Mouse (Mus musculus) frontal cortex, postnatal 10 days (tissue): ENCODE measurements around the gene Rgs9.

Experiments
- DNase-seq, 2 experiments: peaks; one replicate each; pipeline ENCODE4 v3.0.0; 2022; ENCODE audit warnings: low spot score in 2 of 2, mixed read lengths in 1 of 2

The Rgs9 gene

GRCm38 (mm10) chr11:109244635-109245360 is 53.1 kb downstream of the Rgs9 start:
- DNase-seq, result peak in 1 of 2 experiments; percentile 29

- no peak for DNase-seq
Observed at GRCm38 (mm10) chr11:109240126-109240525, 57.8 kb downstream of the Rgs9 start.

DNA sequence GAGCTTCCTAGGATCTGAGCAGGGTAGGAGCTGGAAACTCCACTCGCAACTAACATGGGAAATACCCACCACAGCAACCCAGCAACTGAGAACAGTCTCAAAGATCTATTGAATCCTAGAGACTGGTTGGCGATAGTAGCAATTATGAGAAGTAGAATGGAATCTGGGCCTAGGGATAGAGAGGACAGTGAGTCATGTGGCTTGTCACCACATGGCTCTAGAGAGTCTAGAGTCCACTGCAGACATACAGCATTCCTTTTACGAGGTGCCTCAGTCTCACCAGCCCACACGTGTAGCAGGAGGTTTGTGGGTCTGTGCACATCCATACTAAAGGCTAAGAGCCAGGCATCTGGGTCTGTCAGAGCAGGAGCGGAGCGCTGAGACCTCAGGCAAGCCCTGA is 59.3 kb downstream of the Rgs9 start:
- DNase-seq, result no peak

DNA sequence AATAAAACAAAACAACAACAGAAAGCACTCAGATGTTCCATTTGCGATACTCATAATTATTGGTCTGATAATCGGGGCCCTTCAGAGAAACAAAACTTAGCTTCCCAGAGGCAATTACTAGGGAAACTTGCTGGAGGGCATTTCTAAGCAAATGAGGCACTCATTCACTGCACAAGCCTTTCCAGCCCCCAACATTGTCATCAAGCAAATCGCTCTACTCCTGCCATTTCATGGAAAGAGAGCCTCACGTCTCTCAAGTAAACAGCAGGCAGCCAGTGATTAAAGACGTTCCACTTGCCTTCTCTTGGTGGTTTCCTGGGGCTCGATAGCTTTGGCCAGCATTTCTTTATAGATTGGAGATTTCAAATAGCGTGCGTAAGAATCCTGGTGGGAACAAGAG is 60.1 kb downstream of the Rgs9 start:
- no peak for DNase-seq

- no peak for DNase-seq
Observed at GRCm38 (mm10) chr11:109233627-109234026, 64.3 kb downstream of the Rgs9 start.

GRCm38 (mm10) chr11:109232811-109233210 is 65.1 kb downstream of the Rgs9 start:
- DNase-seq, result no peak

DNA sequence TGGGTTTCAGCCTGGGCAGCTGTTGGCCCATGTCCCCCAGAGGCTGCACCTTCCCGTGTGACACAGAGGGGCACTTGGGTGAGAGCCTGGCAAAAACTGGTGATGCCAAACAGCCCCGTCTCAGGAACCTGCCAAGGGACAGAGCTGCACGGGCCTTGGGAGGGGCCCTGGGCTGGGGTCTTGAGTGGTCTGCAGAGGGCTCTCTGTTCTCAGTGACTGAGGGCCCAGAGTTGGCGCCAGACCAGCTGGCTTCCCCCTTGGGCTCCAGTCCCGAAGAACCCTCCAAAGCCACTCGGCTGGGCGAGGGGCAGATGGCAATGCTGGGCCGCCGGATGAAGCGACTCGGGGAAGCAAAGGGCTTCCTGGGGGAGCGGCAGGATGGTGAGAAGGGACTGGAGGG is 70.8 kb downstream of the Rgs9 start:
- DNase-seq, result no peak

DNA sequence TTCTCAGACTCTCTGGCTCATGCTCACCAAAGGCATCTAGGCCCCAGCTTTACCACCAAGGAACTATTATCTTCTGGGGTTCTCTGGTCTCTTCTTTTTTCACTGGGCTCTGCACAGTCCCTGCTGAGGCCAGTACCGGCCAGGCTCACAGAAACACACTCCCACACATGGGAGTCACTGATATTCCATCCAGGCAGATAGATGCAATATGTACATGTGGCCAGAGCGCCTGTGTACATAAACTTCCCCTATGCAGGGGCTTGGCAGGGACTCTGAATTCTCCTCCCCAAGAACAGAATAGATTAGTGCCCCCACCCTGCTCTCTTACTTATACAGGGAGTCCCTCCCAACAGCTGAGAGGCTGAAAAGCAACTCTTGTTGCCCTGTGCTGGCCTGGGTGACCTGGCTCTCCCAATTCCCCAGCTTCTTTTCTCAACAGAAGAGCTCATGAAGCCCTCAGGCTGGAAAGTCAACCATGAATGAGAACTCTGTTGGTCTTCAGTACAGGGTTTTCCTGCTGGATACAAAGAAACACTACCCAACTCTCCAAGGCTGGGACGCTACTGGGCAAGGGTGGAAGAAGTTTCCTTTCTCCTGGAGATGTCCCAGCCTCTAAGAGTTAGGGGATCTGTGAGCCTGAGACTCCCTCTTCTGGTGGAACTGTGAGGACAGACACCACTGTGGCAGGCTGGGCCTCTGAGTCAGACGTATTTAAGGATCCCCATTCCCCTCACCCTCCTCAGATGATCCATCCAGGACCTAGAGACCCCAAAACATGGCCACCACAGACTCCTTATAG is 76.5 kb downstream of the Rgs9 start:
- DNase-seq, result peak in 1 of 2 experiments; percentile 27

DNA sequence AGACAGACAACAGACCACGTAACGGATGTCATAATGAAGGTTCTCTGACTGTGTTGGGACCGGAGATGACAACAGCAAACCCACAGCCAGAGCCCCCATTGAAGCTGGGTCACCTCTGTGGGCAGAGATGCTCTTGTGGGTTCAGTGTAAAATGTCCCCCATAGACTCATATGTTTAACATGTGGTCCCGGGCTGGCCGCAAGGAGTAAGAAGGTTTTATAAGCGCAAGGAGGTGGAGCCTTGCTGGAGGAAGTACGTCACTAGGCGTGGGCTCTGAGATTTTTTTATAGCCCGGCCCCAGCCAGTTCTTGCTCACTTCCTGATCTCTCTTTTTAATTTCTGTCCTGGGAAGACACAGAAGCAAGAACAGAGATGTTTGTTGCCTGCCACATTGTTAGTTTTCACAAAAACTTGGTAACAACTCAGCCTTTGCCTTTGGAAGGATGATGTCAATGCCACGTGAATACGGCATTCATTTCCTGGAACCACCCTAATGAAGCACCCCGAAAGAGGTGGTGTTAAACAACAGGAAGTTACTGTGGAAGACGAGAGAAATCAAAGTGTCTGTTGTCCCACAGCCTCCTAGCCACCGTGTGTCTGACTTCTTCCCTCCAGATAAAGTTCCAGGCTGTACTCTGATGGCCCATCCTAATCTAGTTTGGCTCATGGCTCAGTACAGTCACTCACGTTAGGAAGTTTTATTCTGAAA is 79.1 kb downstream of the Rgs9 start:
- DNase-seq, result no peak

DNA sequence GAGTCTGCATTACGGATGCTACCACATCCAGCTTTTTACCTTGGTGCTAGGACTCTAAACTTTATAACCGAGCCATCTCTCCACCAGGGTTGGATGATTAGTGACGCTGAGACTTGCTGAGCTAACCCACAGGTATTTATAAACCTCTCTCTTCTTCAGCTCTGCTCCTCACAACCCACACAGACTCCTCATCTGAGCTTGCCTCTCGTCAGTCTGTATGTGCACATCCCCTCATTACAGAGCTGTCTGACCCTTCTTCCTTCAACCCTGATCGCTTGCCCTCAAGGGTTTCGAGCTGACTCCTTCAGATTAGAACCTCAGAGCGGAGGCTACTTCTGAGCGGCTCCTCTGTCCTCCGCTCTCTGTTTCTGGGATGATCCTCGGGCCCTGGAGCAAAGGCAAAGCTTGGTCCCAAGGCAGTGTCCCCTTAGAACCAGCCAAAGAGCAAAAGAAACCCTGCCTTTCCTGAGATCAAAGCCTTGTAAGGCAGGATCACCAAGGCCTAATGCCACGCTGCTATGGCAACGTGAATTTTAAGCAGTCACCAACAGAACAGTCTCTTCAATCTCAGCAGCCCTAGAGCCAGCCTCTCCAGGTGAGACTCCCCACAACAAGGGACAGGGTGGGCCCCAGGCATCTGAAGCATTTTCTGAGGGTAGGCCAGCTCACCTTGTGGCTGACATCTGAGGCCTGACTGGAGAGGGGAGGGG is 79.9 kb downstream of the Rgs9 start:
- peak in 1 of 2 experiments; percentile 21 for DNase-seq

- DNase-seq, result no peak
Observed at GRCm38 (mm10) chr11:109210772-109211171, 87.2 kb downstream of the Rgs9 start.

- DNase-seq, result no peak
Observed at GRCm38 (mm10) chr11:109210341-109210740, 87.6 kb downstream of the Rgs9 start.

DNA sequence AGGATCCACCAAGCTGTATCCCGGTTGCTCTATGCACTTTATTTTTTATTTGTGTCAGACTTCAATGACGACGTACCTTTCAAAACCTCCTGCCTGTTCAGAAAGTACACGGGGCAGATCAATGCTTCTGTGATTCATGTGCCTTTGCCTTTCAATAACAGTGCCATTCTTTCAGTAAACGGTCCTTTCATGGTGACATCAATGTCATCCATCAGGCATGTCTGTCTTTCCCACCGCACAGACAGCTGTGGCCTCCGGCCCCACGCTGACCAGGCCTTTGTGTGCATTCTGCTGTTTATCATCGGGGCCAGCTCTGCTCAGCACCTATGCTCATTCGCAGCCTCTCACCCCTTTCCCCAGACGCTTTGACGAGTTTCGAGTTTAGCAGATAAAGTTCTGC is 91.2 kb downstream of the Rgs9 start:
- DNase-seq, result no peak

DNA sequence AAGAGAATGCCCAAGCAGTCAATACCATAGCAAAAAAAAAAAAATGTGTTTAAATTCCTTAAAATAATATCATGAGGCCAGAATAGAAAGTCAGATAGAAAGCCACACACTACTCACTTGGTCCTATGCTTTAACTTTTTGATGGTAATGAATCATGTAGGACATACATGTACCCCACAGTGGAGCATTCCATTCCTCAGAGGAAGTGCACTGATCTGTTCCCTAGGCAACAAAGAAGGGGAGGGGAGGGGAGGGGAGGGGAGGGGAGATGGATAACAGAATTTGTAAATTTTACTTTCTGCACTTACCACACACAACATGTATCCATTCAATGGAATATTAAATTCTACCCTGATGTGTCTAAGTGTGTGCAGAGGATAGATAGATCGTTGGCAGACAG is 91.9 kb downstream of the Rgs9 start:
- no peak for DNase-seq

DNA sequence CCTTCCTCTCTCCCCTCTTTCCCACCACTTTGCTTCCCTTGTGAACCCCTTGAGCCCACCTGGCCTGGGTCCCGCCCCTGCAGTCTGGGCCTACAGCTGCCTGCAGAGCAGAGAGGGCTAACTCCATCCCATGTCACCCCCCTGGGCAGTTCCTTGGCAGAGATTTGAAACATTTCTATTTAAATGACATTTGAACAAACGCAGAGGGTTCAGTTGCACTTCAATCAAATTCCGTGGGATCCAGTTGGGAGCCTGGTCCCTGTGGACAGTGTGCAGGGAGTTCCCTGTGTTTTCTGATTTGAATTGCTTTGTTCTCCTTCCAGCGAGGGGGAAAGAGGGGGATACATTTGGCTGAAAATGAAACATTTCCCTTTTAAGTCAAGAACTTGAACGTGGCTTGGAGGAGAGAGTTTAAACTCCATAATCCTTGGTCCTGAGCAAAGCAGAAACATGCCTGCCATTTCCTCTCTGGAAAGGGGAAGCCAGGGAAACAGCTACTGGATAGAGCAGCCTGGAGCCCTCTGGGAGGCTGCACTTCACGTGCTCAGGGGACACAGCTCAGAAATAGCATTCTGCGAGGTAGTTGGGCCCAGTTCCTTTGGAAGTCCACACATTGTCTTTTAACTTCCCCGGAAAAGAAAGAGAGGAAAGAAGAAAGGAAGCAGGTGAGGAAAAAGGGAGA is 98.2 kb downstream of the Rgs9 start:
- no peak for DNase-seq

DNA sequence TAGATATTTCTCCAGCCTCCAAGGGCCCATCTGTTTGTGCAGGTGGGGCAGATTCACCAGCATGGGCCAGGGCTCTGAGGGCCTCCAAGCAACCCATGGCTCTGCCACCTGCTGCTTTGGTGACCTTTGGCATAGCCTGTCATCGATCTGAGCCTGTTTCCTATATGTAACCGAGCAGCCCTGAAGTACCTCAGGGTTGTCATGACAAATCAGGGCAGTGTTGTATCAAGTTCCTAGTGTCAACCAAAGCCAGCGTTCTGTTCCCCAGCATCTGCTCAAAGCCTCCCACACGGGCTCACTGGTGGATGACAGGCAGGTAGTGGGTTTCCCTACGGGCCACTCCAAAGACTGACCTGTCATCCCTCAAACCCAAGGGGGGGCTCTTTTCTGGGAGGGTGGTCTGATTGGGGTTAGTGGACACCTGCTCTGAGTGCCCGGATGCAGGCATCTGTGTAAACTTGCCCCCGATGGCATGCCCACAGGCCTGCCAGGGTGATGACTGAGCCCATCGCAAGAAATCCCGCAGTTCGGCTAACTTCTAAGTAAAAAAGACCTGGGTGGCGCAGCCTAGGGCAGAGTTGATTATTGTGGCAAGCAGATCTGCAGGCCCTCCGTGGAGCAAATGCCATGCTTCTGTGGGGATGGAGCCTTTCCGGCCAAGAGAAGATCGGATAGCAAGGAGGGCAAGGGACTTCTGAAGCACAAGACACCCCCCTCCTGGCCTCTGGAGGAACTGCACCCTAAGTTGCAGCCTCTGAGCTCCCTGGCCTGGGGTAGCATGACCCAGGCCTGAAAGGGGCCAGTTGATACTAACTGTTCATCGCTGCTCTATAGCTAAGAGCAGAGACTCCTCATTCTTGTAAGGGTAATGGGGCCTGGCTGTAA is 105.0 kb downstream of the Rgs9 start:
- DNase-seq, result peak in 1 of 2 experiments; percentile 67

- no peak for DNase-seq
Observed at GRCm38 (mm10) chr11:109188235-109188634, 109.7 kb downstream of the Rgs9 start.

DNA sequence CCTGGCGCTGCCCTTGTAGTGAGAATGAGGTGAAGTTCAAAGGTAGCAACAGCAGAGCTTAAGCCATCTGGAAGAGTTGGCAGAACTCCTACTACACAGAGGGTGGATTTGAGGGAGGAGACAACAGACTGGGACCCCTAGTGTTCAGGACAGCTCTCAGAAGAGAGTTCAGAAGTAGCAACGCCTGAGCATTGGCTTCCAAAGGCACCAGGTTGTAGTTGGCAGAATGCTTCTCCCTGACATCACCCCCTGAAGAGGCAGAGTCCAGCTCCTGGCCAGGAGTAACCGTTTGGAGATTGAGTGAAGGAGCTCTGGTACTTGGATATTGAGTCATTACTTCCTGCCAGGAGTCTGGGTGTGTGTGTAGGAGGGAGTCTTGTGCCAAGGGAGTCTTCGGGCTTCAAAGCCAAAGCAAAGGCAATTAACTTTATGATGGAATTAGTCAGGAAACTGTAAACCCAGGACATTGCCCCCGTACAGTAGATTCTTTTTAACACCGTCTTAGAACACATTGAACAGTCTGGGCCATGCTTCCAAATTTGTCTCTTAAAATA is 110.2 kb downstream of the Rgs9 start:
- DNase-seq, result no peak

- DNase-seq, result no peak
Observed at GRCm38 (mm10) chr11:109181118-109181517, 116.8 kb downstream of the Rgs9 start.

DNA sequence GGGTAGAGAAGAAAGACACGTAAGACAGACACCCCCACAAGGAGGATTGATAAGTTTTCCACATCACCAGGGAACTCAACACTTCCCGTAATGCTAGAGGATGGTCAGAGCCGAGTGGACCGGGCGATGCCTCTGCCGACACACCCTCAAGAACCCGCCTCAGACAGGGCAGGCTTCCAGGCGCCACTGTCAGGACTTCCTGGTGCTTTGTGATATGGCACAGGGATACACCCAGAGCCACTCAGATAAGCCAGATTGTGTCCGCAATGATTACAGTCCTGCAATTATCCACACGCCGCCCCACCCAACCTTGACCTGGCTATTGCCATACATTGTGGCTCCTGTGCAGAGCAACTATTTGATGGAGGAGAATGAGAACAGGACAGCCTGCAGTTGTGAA is 117.6 kb downstream of the Rgs9 start:
- no peak for DNase-seq
